Mouse (Mus musculus): ENCODE results near the gene Fam187a. TPM values are rescaled to one million over a fixed set of nuclear protein-coding genes. Genes with fewer than 3 reads are reported as not detected.

Fam187a gene
- total RNA-seq, 1 experiment, result not detected

DNA sequence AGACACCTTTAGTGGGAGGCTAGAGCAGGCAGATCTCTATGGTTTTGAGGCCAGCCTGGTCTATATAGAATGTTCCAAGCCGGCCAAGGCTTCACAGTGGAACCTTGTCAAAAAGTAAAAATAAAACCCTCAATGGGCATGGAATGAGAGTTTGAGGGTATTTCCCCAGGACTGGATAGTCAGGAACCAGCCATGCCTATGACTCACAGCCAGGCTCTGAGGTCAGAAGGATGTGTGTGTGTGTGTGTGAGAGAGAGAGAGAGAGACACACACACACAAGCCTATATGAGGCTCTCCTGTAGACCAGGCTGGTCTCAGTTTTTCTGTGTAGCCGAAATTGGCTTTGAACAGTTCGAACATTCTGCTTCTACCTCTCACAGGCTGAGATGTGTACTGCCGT lies 9.7 kb downstream of the Fam187a start:
- in situ Hi-C loops (cut with MboI; ENCODE audit: low sequenced_read_pairs in 2 of 2, unreplicated experiment in 2 of 2), result loop anchor here in 1 of 2 experiments (10.0 kb wide), 1 partner anchor 100 kb away; no protein-coding TSS in a partner anchor
- Histone ChIP-seq H3K36me3 (ENCODE audit: control insufficient read depth, insufficient read depth, low read length, poor library complexity, severe bottlenecking) (no peaks in the 10 kb centered on the region), H3K9me3 (ENCODE audit: control insufficient read depth, insufficient read depth, low read depth, low read length) (no peaks in the 10 kb centered on the region), H3K4me3 (ENCODE audit: insufficient read depth in 1 of 2, low read depth in 1 of 2, low read length in 2 of 2, poor library complexity in 1 of 2, severe bottlenecking in 1 of 2) (no peak overlapping the region), H3K9ac (ENCODE audit: insufficient read depth, low read depth, low read length, poor library complexity, severe bottlenecking) (no peak overlapping the region), H3K4me1 (ENCODE audit: control insufficient read depth in 2 of 2, insufficient read depth in 2 of 2, low read length in 2 of 2, poor library complexity in 1 of 2) (peaks cover 0 to 1% of the 10 kb centered on the region in 2 experiments; a peak in 2 of 4 replicates), H3K27ac (ENCODE audit: insufficient read depth, low read depth, low read length, poor library complexity, severe bottlenecking) (no peak overlapping the region)
- TF ChIP-seq CHD2 (IDR thresholded peaks at IDR 0.05; ENCODE audit: low read depth, low read length) (no peak), HCFC1 (IDR thresholded peaks at IDR 0.05; ENCODE audit: borderline replicate concordance, insufficient read depth, low read length) (no peak), MAFK (IDR thresholded peaks at IDR 0.05; ENCODE audit: insufficient read depth, low read depth, low read length) (no peak), ZNF384 (IDR thresholded peaks at IDR 0.05; ENCODE audit: low read depth, low read length) (no peak), ZC3H11A (IDR thresholded peaks at IDR 0.05; ENCODE audit: borderline replicate concordance, low read depth, low read length) (no peak)
- DNase-seq (ENCODE audit: low read depth, low spot score), result no peak

DNA sequence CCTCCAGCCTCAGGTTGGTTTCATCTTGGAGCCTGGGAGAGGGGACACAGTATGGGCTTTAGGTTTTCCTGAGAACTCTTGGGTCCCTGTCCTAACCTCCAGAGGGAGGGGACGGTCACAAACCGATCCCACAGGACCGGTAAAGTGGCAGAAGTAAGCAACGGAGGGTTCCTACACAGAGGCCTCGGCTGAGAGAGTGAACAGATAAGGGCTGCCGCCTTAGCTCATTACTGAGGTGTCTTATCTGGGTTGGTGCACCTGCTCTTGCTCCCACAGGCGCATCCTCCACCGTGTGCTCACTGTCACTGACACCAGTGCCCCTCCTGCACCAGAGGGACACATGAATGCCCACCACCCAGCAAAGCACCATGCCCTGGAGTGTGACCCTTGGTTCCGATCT lies 10.8 kb downstream of the Fam187a start:
- TF ChIP-seq ZNF384 (IDR thresholded peaks at IDR 0.05; ENCODE audit: low read depth, low read length), result no peak
- TF ChIP-seq MAFK (IDR thresholded peaks at IDR 0.05; ENCODE audit: insufficient read depth, low read depth, low read length), result no peak
- no peak for TF ChIP-seq HCFC1 (IDR thresholded peaks at IDR 0.05; ENCODE audit: borderline replicate concordance, insufficient read depth, low read length)
- TF ChIP-seq CHD2 (IDR thresholded peaks at IDR 0.05; ENCODE audit: low read depth, low read length), result no peak
- no peak for TF ChIP-seq ZC3H11A (IDR thresholded peaks at IDR 0.05; ENCODE audit: borderline replicate concordance, low read depth, low read length)
- DNase-seq (ENCODE audit: low read depth, low spot score), result no peak
- H3K36me3 ChIP-seq (ENCODE audit: control insufficient read depth, insufficient read depth, low read length, poor library complexity, severe bottlenecking), result no peaks in the 10 kb centered on the region
- H3K9ac ChIP-seq (ENCODE audit: insufficient read depth, low read depth, low read length, poor library complexity, severe bottlenecking), result no peak overlapping the region
- no peak overlapping the region for H3K27ac ChIP-seq (ENCODE audit: insufficient read depth, low read depth, low read length, poor library complexity, severe bottlenecking)
- in situ Hi-C loops (cut with MboI; ENCODE audit: low sequenced_read_pairs in 2 of 2, unreplicated experiment in 2 of 2), result loop anchor here in 1 of 2 experiments (10.0 kb wide), 1 partner anchor 99 kb away; no protein-coding TSS in a partner anchor
- H3K4me3 ChIP-seq (ENCODE audit: insufficient read depth in 1 of 2, low read depth in 1 of 2, low read length in 2 of 2, poor library complexity in 1 of 2, severe bottlenecking in 1 of 2), result no peak overlapping the region
- no peaks in the 10 kb centered on the region for H3K9me3 ChIP-seq (ENCODE audit: control insufficient read depth, insufficient read depth, low read depth, low read length)
- H3K4me1 ChIP-seq (ENCODE audit: control insufficient read depth in 2 of 2, insufficient read depth in 2 of 2, low read length in 2 of 2, poor library complexity in 1 of 2), result peaks cover 0 to 1% of the 10 kb centered on the region in 2 experiments; a peak in 2 of 4 replicates

DNA sequence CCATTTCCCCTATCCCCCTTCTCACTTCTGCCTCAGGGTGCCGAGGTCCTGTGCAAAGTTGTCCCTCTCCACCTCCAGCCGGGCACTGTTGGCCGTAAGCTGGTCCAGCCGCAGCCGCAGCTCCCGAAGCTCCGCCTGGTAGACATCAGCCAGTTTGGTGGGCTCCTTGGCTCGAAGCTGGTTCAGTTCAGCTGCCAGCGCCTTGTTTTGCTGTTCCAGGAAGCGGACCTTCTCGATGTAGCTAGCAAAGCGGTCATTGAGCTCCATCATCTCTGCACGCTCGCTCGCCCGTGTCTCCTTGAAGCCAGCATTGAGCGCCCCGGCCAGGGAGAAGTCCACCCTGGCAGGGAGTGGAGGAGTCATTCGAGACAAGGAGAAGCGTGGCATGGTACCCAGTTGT lies 11.7 kb downstream of the Fam187a start:
- Histone ChIP-seq H3K9ac (ENCODE audit: insufficient read depth, low read depth, low read length, poor library complexity, severe bottlenecking) (peak overlapping the region; percentile 47; the same call in 1 of the 2 replicates), H3K4me1 (ENCODE audit: control insufficient read depth in 2 of 2, insufficient read depth in 2 of 2, low read length in 2 of 2, poor library complexity in 1 of 2) (peaks cover 0 to 1% of the 10 kb centered on the region in 2 experiments; a peak in 2 of 4 replicates), H3K4me3 (ENCODE audit: insufficient read depth in 1 of 2, low read depth in 1 of 2, low read length in 2 of 2, poor library complexity in 1 of 2, severe bottlenecking in 1 of 2) (peak overlapping the region; percentile 43 to 67; a peak in 3 of 4 replicates), H3K27ac (ENCODE audit: insufficient read depth, low read depth, low read length, poor library complexity, severe bottlenecking) (no peak overlapping the region), H3K9me3 (ENCODE audit: control insufficient read depth, insufficient read depth, low read depth, low read length) (no peaks in the 10 kb centered on the region), H3K36me3 (ENCODE audit: control insufficient read depth, insufficient read depth, low read length, poor library complexity, severe bottlenecking) (no peaks in the 10 kb centered on the region)
- in situ Hi-C loops (cut with MboI; ENCODE audit: low sequenced_read_pairs in 2 of 2, unreplicated experiment in 2 of 2), result loop anchor here in 1 of 2 experiments (10.0 kb wide), 1 partner anchor 98 kb away; no protein-coding TSS in a partner anchor
- DNase-seq (ENCODE audit: low read depth, low spot score), result no peak
- TF ChIP-seq CHD2 (IDR thresholded peaks at IDR 0.05; ENCODE audit: low read depth, low read length) (no peak), HCFC1 (IDR thresholded peaks at IDR 0.05; ENCODE audit: borderline replicate concordance, insufficient read depth, low read length) (no peak), MAFK (IDR thresholded peaks at IDR 0.05; ENCODE audit: insufficient read depth, low read depth, low read length) (no peak), ZNF384 (IDR thresholded peaks at IDR 0.05; ENCODE audit: low read depth, low read length) (no peak), ZC3H11A (IDR thresholded peaks at IDR 0.05; ENCODE audit: borderline replicate concordance, low read depth, low read length) (no peak)

DNA sequence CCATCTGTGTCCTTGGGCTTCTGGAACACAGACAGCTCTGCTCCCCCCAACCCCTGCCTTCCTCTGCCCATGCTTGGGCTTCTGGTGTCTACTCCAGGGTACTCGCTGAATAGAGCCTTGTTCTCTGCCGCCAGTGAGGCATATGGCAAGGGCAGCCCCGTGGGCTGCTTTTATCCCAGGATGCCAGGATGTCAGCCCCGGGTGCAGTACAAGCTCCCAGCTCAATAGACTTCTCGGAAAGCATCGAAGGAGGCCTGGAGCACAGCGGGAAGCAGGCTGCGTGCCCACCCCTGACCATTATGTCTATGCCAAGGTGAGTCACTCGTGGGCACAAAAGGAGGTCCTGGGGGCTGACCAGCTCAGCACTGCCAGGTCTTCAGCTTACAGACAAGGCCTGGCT lies 13.4 kb downstream of the Fam187a start:
- in situ Hi-C loops (cut with MboI; ENCODE audit: low sequenced_read_pairs in 2 of 2, unreplicated experiment in 2 of 2), result loop anchor here in 1 of 2 experiments (10.0 kb wide), 1 partner anchor 96 kb away; no protein-coding TSS in a partner anchor
- Histone ChIP-seq H3K9ac (ENCODE audit: insufficient read depth, low read depth, low read length, poor library complexity, severe bottlenecking) (no peak overlapping the region), H3K9me3 (ENCODE audit: control insufficient read depth, insufficient read depth, low read depth, low read length) (no peaks in the 10 kb centered on the region), H3K4me3 (ENCODE audit: insufficient read depth in 1 of 2, low read depth in 1 of 2, low read length in 2 of 2, poor library complexity in 1 of 2, severe bottlenecking in 1 of 2) (no peak overlapping the region), H3K27ac (ENCODE audit: insufficient read depth, low read depth, low read length, poor library complexity, severe bottlenecking) (no peak overlapping the region), H3K4me1 (ENCODE audit: control insufficient read depth in 2 of 2, insufficient read depth in 2 of 2, low read length in 2 of 2, poor library complexity in 1 of 2) (peaks cover 0 to 1% of the 10 kb centered on the region in 2 experiments; a peak in 2 of 4 replicates), H3K36me3 (ENCODE audit: control insufficient read depth, insufficient read depth, low read length, poor library complexity, severe bottlenecking) (no peaks in the 10 kb centered on the region)
- DNase-seq (ENCODE audit: low read depth, low spot score), result no peak
- TF ChIP-seq ZNF384 (IDR thresholded peaks at IDR 0.05; ENCODE audit: low read depth, low read length) (no peak), HCFC1 (IDR thresholded peaks at IDR 0.05; ENCODE audit: borderline replicate concordance, insufficient read depth, low read length) (no peak), CHD2 (IDR thresholded peaks at IDR 0.05; ENCODE audit: low read depth, low read length) (no peak), MAFK (IDR thresholded peaks at IDR 0.05; ENCODE audit: insufficient read depth, low read depth, low read length) (no peak), ZC3H11A (IDR thresholded peaks at IDR 0.05; ENCODE audit: borderline replicate concordance, low read depth, low read length) (no peak)
